Mouse (Mus musculus): Measurements from ENCODE around the gene Ripk4.

Ripk4 gene

GRCm38 (mm10) chr16:97738030-97738429, 25.6 kb downstream of the Ripk4 start:
- ATAC-seq (ENCODE audit: insufficient number of reproducible peaks, low FRiP score, low TSS enrichment): no peak

DNA sequence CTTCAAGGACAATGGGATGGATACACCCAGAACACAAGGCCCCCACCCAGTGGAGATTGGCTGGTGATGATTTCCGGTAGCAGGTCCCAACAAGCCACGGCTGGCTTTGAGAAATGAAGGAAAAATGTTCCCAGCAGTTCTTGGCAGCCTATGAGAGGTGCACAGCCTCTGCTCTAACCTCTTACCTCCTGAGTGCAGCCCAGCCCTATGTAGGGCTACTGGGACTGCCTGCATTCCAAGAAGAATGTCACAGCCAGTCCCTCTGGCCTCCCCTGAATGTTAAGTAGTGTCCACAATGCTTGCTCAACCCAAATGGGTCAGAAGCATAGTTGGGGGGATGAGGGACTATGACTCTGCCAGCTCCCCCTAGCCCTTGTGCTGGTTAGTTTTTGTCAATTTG, 27.0 kb downstream of the Ripk4 start:
- no peak for ATAC-seq (ENCODE audit: insufficient number of reproducible peaks, low FRiP score, low TSS enrichment)

GRCm38 (mm10) chr16:97734760-97735322, 28.7 kb downstream of the Ripk4 start:
- ATAC-seq (ENCODE audit: insufficient number of reproducible peaks, low FRiP score, low TSS enrichment): no peak

DNA sequence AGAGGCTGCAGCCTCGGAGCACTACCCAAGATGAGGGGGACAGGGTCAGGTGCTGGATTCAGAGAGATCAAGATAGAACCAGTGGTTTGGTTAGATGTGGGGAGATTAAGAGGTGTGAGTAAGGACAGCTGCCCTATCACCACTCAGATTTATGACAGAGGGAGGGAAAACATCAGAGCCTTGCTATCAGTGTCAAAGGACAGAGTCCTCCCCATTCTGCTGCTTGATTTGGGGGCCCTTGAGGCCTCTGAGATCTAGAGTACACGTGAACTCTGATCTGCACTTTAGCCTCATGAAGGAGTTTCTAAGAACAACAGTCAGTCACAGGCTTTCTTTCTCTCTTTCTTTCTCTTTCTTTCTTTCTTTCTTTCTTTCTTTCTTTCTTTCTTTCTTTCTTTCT, 30.0 kb downstream of the Ripk4 start:
- no peak for ATAC-seq (ENCODE audit: insufficient number of reproducible peaks, low FRiP score, low TSS enrichment)

DNA sequence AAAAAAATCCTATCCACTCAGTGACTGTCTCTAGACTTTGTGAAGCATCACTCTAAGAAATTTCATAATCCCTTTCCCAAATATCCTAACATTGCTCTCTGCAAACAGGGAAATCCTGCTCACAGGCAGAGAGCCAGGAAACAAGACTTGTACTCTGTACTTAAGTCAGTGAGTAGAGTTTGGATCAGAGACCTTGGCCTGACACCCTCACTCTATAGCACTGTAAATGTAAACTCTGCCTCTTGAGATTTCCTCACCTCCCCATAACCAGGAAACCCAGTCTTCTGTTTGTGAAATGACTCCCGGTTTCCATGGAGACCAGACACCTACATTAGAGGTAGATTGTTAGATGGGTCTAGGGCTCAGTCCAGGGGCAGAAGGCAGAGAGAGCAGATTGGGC, 33.3 kb downstream of the Ripk4 start:
- ATAC-seq (ENCODE audit: insufficient number of reproducible peaks, low FRiP score, low TSS enrichment): no peak

GRCm38 (mm10) chr16:97726436-97726835, 37.2 kb downstream of the Ripk4 start:
- no peak for ATAC-seq (ENCODE audit: insufficient number of reproducible peaks, low FRiP score, low TSS enrichment)

- no peak for ATAC-seq (ENCODE audit: insufficient number of reproducible peaks, low FRiP score, low TSS enrichment)
These were observed 43.5 kb downstream of the Ripk4 start for GRCm38 (mm10) chr16:97720093-97720492.

- no peak for ATAC-seq (ENCODE audit: insufficient number of reproducible peaks, low FRiP score, low TSS enrichment)
These were observed 44.1 kb downstream of the Ripk4 start for GRCm38 (mm10) chr16:97719392-97719983.

GRCm38 (mm10) chr16:97716567-97716966, 47.0 kb downstream of the Ripk4 start:
- no peak for ATAC-seq (ENCODE audit: insufficient number of reproducible peaks, low FRiP score, low TSS enrichment)

- ATAC-seq (ENCODE audit: insufficient number of reproducible peaks, low FRiP score, low TSS enrichment): no peak
These were observed 51.5 kb downstream of the Ripk4 start for GRCm38 (mm10) chr16:97712129-97712528.

DNA sequence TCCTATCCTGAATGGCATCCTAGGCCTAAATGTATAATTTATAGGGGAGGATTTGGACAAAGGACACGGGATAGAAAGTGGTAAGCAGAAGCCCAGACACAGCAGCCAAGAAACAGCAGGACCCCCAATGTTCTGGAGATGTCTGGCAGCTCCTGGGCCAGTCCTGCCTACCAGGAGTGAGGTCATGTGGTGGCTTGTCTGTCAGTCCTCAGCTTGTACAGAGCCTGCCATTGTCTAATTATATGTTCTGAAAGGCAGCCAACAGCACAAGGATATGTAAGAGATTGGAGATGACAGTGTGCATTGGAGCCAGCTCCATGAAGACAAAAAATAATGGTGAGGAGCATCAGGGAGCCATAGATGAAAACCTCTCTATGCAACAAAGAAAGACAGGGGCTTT, 61.7 kb downstream of the Ripk4 start:
- ATAC-seq (ENCODE audit: insufficient number of reproducible peaks, low FRiP score, low TSS enrichment): peak; percentile 60; the same call in 1 of the 2 replicates

DNA sequence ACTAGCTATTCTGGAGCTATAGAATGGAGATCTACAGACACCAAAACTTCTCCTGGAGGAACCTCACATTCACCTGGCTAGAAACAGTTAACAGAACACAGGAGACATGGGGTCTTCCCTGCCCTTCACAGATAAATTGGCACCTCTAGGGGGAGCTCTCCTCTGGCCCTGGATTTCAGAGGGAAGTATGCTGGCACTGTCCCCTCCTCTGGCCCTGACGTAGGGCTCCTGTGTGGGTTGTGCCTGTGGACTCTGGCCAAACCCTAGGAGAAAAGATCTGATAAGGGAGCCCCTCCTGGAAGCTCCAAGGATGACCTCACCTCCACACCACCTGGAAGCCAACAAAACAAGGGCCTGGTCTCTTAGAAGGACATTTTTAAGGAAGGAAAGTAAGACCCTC, 65.8 kb downstream of the Ripk4 start:
- no peak for ATAC-seq (ENCODE audit: insufficient number of reproducible peaks, low FRiP score, low TSS enrichment)

DNA sequence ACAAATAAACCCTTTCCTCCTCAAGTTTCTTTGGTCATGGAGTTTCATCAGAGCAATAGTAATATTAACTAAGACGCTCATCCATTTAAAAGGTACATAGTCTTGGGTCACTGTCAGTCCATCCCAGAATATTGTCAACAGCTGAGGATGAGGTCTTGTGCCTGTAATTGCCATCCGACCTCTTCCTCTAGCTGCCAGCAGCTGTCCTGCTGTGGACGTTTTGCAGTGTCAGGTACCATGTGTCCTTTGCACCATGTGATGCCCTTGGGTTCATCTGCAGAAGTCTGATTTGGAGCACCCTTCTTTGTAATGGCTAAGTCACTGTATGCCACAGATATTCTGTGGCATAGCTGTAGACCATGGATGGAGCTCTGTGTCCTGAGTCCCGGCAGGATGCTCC, 67.9 kb downstream of the Ripk4 start:
- no peak for ATAC-seq (ENCODE audit: insufficient number of reproducible peaks, low FRiP score, low TSS enrichment)

Data from cerebellum, adult (tissue).